Mouse (Mus musculus) stomach, embryonic 16.5 days (tissue): ENCODE data around the gene Mark4. TPM values are rescaled to one million over a fixed set of nuclear protein-coding genes. Genes with fewer than 3 reads are reported as not detected.

Source experiments
- ATAC-seq: fragments of 200-750 bp; cut with Nextera tagmentation; 2 replicates; pipeline ENCODE4 v1.8.0; 2017; ENCODE audit warnings: moderate number of reproducible peaks, moderate TSS enrichment; ENCODE audit not compliant: insufficient read depth, low FRiP score
- H3K27ac ChIP-seq: fragments of 300-500 bp; sonication (generic); 2 replicates; pipeline ENCODE4 v1.5.1; 2014; ENCODE audit warnings: low read length
- H3K27me3 ChIP-seq: fragments of 300-500 bp; sonication (generic); 2 replicates; pipeline ENCODE4 v1.6.1; 2014; ENCODE audit warnings: low read length, control low read depth, mixed read lengths; ENCODE audit not compliant: control insufficient read depth, insufficient read depth
- H3K36me3 ChIP-seq: fragments of 300-500 bp; sonication (generic); 2 replicates; pipeline ENCODE4 v1.6.1; 2014; ENCODE audit warnings: low read length; ENCODE audit not compliant: control insufficient read depth, insufficient read depth
- H3K4me1 ChIP-seq: fragments of 300-500 bp; sonication (generic); 2 replicates; pipeline ENCODE4 v1.6.1; 2014; ENCODE audit warnings: low read length, control low read depth, mixed read lengths; ENCODE audit not compliant: control insufficient read depth, insufficient read depth
- H3K4me2 ChIP-seq: fragments of 300-500 bp; sonication (generic); 2 replicates; pipeline ENCODE4 v1.6.1; 2014; ENCODE audit warnings: low read depth, low read length, mixed read lengths
- H3K4me3 ChIP-seq: fragments of 300-500 bp; sonication (generic); replicated peaks from 2 replicates; pipeline ENCODE4 v1.5.1; 2014; ENCODE audit warnings: mild to moderate bottlenecking, low read length
- H3K9ac ChIP-seq: fragments of 300-500 bp; sonication (generic); 2 replicates; pipeline ENCODE4 v1.6.1; 2014; ENCODE audit warnings: low read length
- H3K9me3 ChIP-seq: fragments of 300-500 bp; sonication (generic); replicated peaks from 2 replicates; pipeline ENCODE4 v1.6.1; 2016; ENCODE audit warnings: low read length, control low read depth; ENCODE audit not compliant: control insufficient read depth
- whole genome bisulfite sequencing: fragments of 180-500 bp; shearing (Covaris S2); extraction: QIAGEN DNeasy Blood & Tissue Kit; methylation state at CpG from one replicate; pipeline ENCODE4 v1.1.7; 2014; 5-methylcytosine and 5-hydroxymethylcytosine counted together
- polyA plus RNA-seq: library from polyadenylated mRNA; unstranded; fragments of >200 nt; fragmentation: Nextera tagmentation; extraction: Ambion mirVana; gene quantifications from 2 replicates; pipeline ENCODE4 v1.2.1, GENCODE M21; 2015

The Mark4 gene
- polyA plus RNA-seq, 1 experiment from 2014 or later, result 5.9 TPM

GRCm38 (mm10) chr7:19420821-19421636, 37.6 kb downstream of the Mark4 start:
- no peaks in the 10 kb centered on the region; the same call in 1 of the 2 replicates for H3K36me3 ChIP-seq
- peak overlapping the region; percentile 50 for H3K9ac ChIP-seq
- peak; percentile 93 for ATAC-seq
- peaks cover 22% of the 10 kb centered on the region for H3K27me3 ChIP-seq
- peak overlapping the region; percentile 44 for H3K4me3 ChIP-seq
- 11% methylated on average over 43 of the region's 43 CpGs for WGBS
- H3K4me2 ChIP-seq, result peak overlapping the region; percentile 67
- H3K27ac ChIP-seq, result no peak overlapping the region
- no peaks in the 10 kb centered on the region for H3K9me3 ChIP-seq
- peaks cover 4% of the 10 kb centered on the region; the same call in 1 of the 2 replicates for H3K4me1 ChIP-seq

GRCm38 (mm10) chr7:19420121-19420520, 38.5 kb downstream of the Mark4 start:
- H3K27ac ChIP-seq, result no peak overlapping the region
- H3K36me3 ChIP-seq, result no peaks in the 10 kb centered on the region
- peak overlapping the region; percentile 40 for H3K4me2 ChIP-seq
- H3K9me3 ChIP-seq, result no peaks in the 10 kb centered on the region
- peaks cover 4% of the 10 kb centered on the region; the same call in 1 of the 2 replicates for H3K4me1 ChIP-seq
- WGBS, result 8% methylated on average over 28 of the region's 28 CpGs
- ATAC-seq, result no peak
- H3K4me3 ChIP-seq, result peak overlapping the region; percentile 13; the same call in 1 of the 2 replicates
- H3K9ac ChIP-seq, result no peak overlapping the region
- H3K27me3 ChIP-seq, result peaks cover 22% of the 10 kb centered on the region

- no peak overlapping the region for H3K27ac ChIP-seq
- WGBS, result 60% methylated on average over 15 of the region's 15 CpGs
- H3K27me3 ChIP-seq, result peaks cover 21% of the 10 kb centered on the region
- H3K9me3 ChIP-seq, result no peaks in the 10 kb centered on the region
- no peak overlapping the region for H3K9ac ChIP-seq
- no peaks in the 10 kb centered on the region for H3K36me3 ChIP-seq
- peaks cover 4% of the 10 kb centered on the region; the same call in 1 of the 2 replicates for H3K4me1 ChIP-seq
- no peak for ATAC-seq
- no peak overlapping the region for H3K4me3 ChIP-seq
- H3K4me2 ChIP-seq, result no peak overlapping the region
These were observed 42.0 kb downstream of the Mark4 start for GRCm38 (mm10) chr7:19416590-19416989.

GRCm38 (mm10) chr7:19413525-19413924, 45.1 kb downstream of the Mark4 start:
- ATAC-seq, result no peak
- no peak overlapping the region for H3K4me3 ChIP-seq
- no peak overlapping the region for H3K4me2 ChIP-seq
- 81% methylated on average over 3 of the region's 3 CpGs for WGBS
- H3K9ac ChIP-seq, result no peak overlapping the region
- no peaks in the 10 kb centered on the region for H3K36me3 ChIP-seq
- H3K9me3 ChIP-seq, result no peaks in the 10 kb centered on the region
- H3K27ac ChIP-seq, result no peak overlapping the region
- no peaks in the 10 kb centered on the region; the same call in 1 of the 2 replicates for H3K27me3 ChIP-seq
- no peaks in the 10 kb centered on the region for H3K4me1 ChIP-seq

GRCm38 (mm10) chr7:19411783-19412182, 46.8 kb downstream of the Mark4 start:
- no peaks in the 10 kb centered on the region for H3K9me3 ChIP-seq
- no peaks in the 10 kb centered on the region for H3K4me1 ChIP-seq
- no peak overlapping the region for H3K4me2 ChIP-seq
- H3K4me3 ChIP-seq, result no peak overlapping the region
- no peak overlapping the region for H3K9ac ChIP-seq
- no peak overlapping the region for H3K27ac ChIP-seq
- ATAC-seq, result no peak
- H3K27me3 ChIP-seq, result no peaks in the 10 kb centered on the region; the same call in 1 of the 2 replicates
- H3K36me3 ChIP-seq, result no peaks in the 10 kb centered on the region
- WGBS, result 67% methylated on average over 5 of the region's 5 CpGs

GRCm38 (mm10) chr7:19410766-19411344, 47.8 kb downstream of the Mark4 start:
- H3K4me2 ChIP-seq, result no peak overlapping the region
- no peaks in the 10 kb centered on the region for H3K9me3 ChIP-seq
- no peaks in the 10 kb centered on the region for H3K36me3 ChIP-seq
- peak; percentile 41 for ATAC-seq
- 0 out of 2 replicates have a peak overlapping the region, but pooled peaks have one; percentile 43 for H3K9ac ChIP-seq
- WGBS, result 70% methylated on average over 11 of the region's 11 CpGs
- H3K4me3 ChIP-seq, result no peak overlapping the region
- H3K27me3 ChIP-seq, result no peaks in the 10 kb centered on the region
- no peaks in the 10 kb centered on the region for H3K4me1 ChIP-seq
- no peak overlapping the region for H3K27ac ChIP-seq

GRCm38 (mm10) chr7:19409753-19410152, 48.9 kb downstream of the Mark4 start:
- no peaks in the 10 kb centered on the region for H3K9me3 ChIP-seq
- ATAC-seq, result no peak
- 51% methylated on average over 6 of the region's 6 CpGs for WGBS

GRCm38 (mm10) chr7:19405417-19405816, 53.2 kb downstream of the Mark4 start:
- WGBS, result 2% methylated on average over 19 of the region's 19 CpGs
- 0 out of 2 replicates have a peak overlapping the region, but pooled peaks have one; percentile 43 for H3K9ac ChIP-seq
- peaks cover 27% of the 10 kb centered on the region for H3K27me3 ChIP-seq
- H3K4me3 ChIP-seq, result no peak overlapping the region
- peak overlapping the region; percentile 35 for H3K4me2 ChIP-seq
- no peak for ATAC-seq
- no peak overlapping the region for H3K27ac ChIP-seq
- H3K9me3 ChIP-seq, result peaks cover 7% of the 10 kb centered on the region
- H3K4me1 ChIP-seq, result 0 out of 2 replicates have a peak, but pooled peaks cover 5% of the 10 kb centered on the region
- H3K36me3 ChIP-seq, result no peaks in the 10 kb centered on the region

More at GRCm38 (mm10) chr7:19409753-19410152, 48.9 kb downstream of the Mark4 start:
- Histone ChIP-seq H3K4me2 (no peak overlapping the region), H3K27ac (no peak overlapping the region), H3K36me3 (no peaks in the 10 kb centered on the region), H3K27me3 (peaks cover 2% of the 10 kb centered on the region; the same call in 1 of the 2 replicates), H3K9ac (no peak overlapping the region), H3K4me1 (0 out of 2 replicates have a peak, but pooled peaks cover 3% of the 10 kb centered on the region), H3K4me3 (no peak overlapping the region)

GRCm38 (mm10) chr7:19404476-19404875, 54.1 kb downstream of the Mark4 start, which contains the start of gene Ckm:
TSS of gene Ckm (plus strand) at chr7:19404776.
- Histone ChIP-seq H3K4me2 (peak within 1 kb of the TSS; percentile 96), H3K27ac (no peak within 1 kb of the TSS), H3K27me3 (peaks cover 27% of the 10 kb centered on the region), H3K36me3 (no peaks in the 10 kb centered on the region), H3K4me1 (0 out of 2 replicates have a peak, but pooled peaks cover 5% of the 10 kb centered on the region), H3K9ac (peak within 1 kb of the TSS; percentile 72), H3K4me3 (peak within 1 kb of the TSS; percentile 64), H3K9me3 (peaks cover 7% of the 10 kb centered on the region)
- WGBS, result 49% methylated on average over 7 of the region's 7 CpGs
- ATAC-seq, result no peak
